9 mouse cellular contexts compared by ENCODE assay signal in genomic region chr1:166738029-166738428, GRCm38 (mm10). TPM values are rescaled to one million over a fixed set of nuclear protein-coding genes. Genes with fewer than 3 reads are reported as not detected.
A peak's percentile ranks its signal among the peaks of the same experiment; 100 is the strongest.
DNase-seq lines count a peak whose midpoint lies in the region; ATAC-seq and TF ChIP-seq lines count a peak whose summit lies in the region.
"Had no signal": no experiment of that assay in that cellular context is flagged by ENCODE, and none has a peak within 500 bp of the region (broad histone marks: within the 10 kb centered on the region; RNA-seq: fewer than 3 reads in every experiment).

No protein-coding gene starts in this region.

- no peak overlapping the region for H3K9ac ChIP-seq in heart, adult 2 months (ENCODE audit: low read depth, low read length)
- no peak overlapping the region for H3K9ac ChIP-seq in heart, embryonic 12.5 days
- no peak overlapping the region for H3K9ac ChIP-seq in neural tube, embryonic 15.5 days (replicated peaks)

- intact Hi-C loops in heart, adult 2 months (cut with DNase I) = loop anchor here (1.0 to 10.0 kb wide), 2 partner anchors 313 to 474 kb away; no protein-coding TSS in a partner anchor

- DNase-seq in heart, adult 2 months = no peak
- DNase-seq in neural tube, embryonic 10.5 days (ENCODE audit: extremely low spot score, low spot score) = peak; percentile 47
- peak; percentile 33 to 52 for DNase-seq in cerebellum, adult 2 months
- peak; percentile 10 for DNase-seq in hindlimb bud, embryonic 11.5 days (ENCODE audit: extremely low spot score, low read depth, low spot score)
- peak; percentile 60 for DNase-seq in retina, postnatal 1 day
- no peak for DNase-seq in spleen, postnatal 10 days (ENCODE audit: low spot score in 2 of 2)

- TF ChIP-seq CTCF in heart, adult 2 months (IDR thresholded peaks at IDR 0.05) = peak; percentile 88
- TF ChIP-seq CTCF in cerebellum, adult 2 months (IDR thresholded peaks at IDR 0.05; ENCODE audit: borderline replicate concordance, insufficient read depth, low read depth, low read length) = peak; percentile 72

- no peak overlapping the region for H3K4me2 ChIP-seq in heart, embryonic 12.5 days
- no peak overlapping the region for H3K4me2 ChIP-seq in neural tube, embryonic 15.5 days

- no peaks in the 10 kb centered on the region for H3K4me1 ChIP-seq in heart, adult 2 months (ENCODE audit: control insufficient read depth, insufficient read depth, low read length)
- H3K4me1 ChIP-seq in heart, embryonic 12.5 days (replicated peaks) = no peaks in the 10 kb centered on the region
- H3K4me1 ChIP-seq in neural tube, embryonic 15.5 days = no peaks in the 10 kb centered on the region
- peaks cover 4% of the 10 kb centered on the region; the same call in 1 of the 2 replicates for H3K4me1 ChIP-seq in cerebellum, adult 2 months (ENCODE audit: control insufficient read depth, insufficient read depth, low read length)

- H3K36me3 ChIP-seq in heart, adult 2 months (ENCODE audit: control insufficient read depth, insufficient read depth, low read length) = no peaks in the 10 kb centered on the region
- no peaks in the 10 kb centered on the region for H3K36me3 ChIP-seq in heart, embryonic 12.5 days
- H3K36me3 ChIP-seq in neural tube, embryonic 15.5 days = no peaks in the 10 kb centered on the region

- WGBS in heart, adult 2 months = 4% methylated on average over 2 of the region's 2 CpGs
- WGBS in heart, embryonic 12.5 days = 5% methylated on average over 2 of the region's 2 CpGs
- WGBS in neural tube, embryonic 15.5 days = 1% methylated on average over 2 of the region's 2 CpGs
- 1% methylated on average over 2 of the region's 2 CpGs for WGBS in cerebellum, adult 2 months

- H3K27ac ChIP-seq in heart, adult 2 months = no peak overlapping the region
- no peak overlapping the region for H3K27ac ChIP-seq in heart, embryonic 12.5 days (ENCODE audit: poor library complexity, severe bottlenecking)
- H3K27ac ChIP-seq in neural tube, embryonic 15.5 days (replicated peaks) = no peak overlapping the region
- no peak overlapping the region for H3K27ac ChIP-seq in cerebellum, adult 2 months (ENCODE audit: insufficient read depth, low read length)

- no peak for ATAC-seq in heart, embryonic 12.5 days (ENCODE audit: insufficient number of reproducible peaks, low FRiP score)
- no peak for ATAC-seq in neural tube, embryonic 15.5 days (ENCODE audit: low FRiP score)

- no peaks in the 10 kb centered on the region for H3K79me2 ChIP-seq in heart, adult 2 months (replicated peaks; ENCODE audit: control insufficient read depth, insufficient read depth, low read length)

- TF ChIP-seq EP300 in heart, adult 2 months (IDR thresholded peaks at IDR 0.05; ENCODE audit: insufficient read depth, low read depth, low read length) = no peak

- H3K27me3 ChIP-seq in heart, adult 2 months (ENCODE audit: control insufficient read depth, insufficient read depth, low read length) = no peaks in the 10 kb centered on the region
- H3K27me3 ChIP-seq in heart, embryonic 12.5 days (replicated peaks) = no peaks in the 10 kb centered on the region
- no peaks in the 10 kb centered on the region for H3K27me3 ChIP-seq in neural tube, embryonic 15.5 days (replicated peaks)
- no peaks in the 10 kb centered on the region for H3K27me3 ChIP-seq in cerebellum, adult 2 months (ENCODE audit: control insufficient read depth, insufficient read depth, low read length)

- H3K9me3 ChIP-seq in heart, embryonic 12.5 days (replicated peaks) = no peaks in the 10 kb centered on the region
- no peaks in the 10 kb centered on the region for H3K9me3 ChIP-seq in neural tube, embryonic 15.5 days (replicated peaks)

- H3K4me3 ChIP-seq in heart, adult 2 months = no peak overlapping the region
- no peak overlapping the region for H3K4me3 ChIP-seq in heart, embryonic 12.5 days
- H3K4me3 ChIP-seq in neural tube, embryonic 15.5 days (replicated peaks) = no peak overlapping the region
- no peak overlapping the region for H3K4me3 ChIP-seq in cerebellum, adult 2 months (replicated peaks; ENCODE audit: insufficient read depth, low read depth, low read length)

- TF ChIP-seq POLR2A in heart, adult 2 months (IDR thresholded peaks at IDR 0.05; ENCODE audit: insufficient read depth, low read depth, low read length) = no peak
- TF ChIP-seq POLR2A in cerebellum, adult 2 months (IDR thresholded peaks at IDR 0.05; ENCODE audit: borderline replicate concordance, insufficient read depth, low read length) = no peak

RNA-seq across cellular contexts. Expression of gene Fmo9, which starts 56.4 kb away (rescaled TPM):
- not detected for total RNA-seq in heart, adult 2 months (2021)
- polyA plus RNA-seq in heart, adult 2 months (2012; rRNA removed) = not detected in 2 replicates
- polyA plus RNA-seq in heart, embryonic 12.5 days (2016; fragmentation: Nextera tagmentation; extraction: Ambion mirVana) = not detected in 2 replicates
- not detected in 2 replicates for polyA plus RNA-seq in neural tube, embryonic 15.5 days (2015; fragmentation: Nextera tagmentation; extraction: Ambion mirVana)
- polyA plus RNA-seq in cerebellum, adult 2 months (2012; rRNA removed) = not detected in 2 replicates
- total RNA-seq: heart, postnatal 14 days had no signal

Comparison
In these comparisons a context has a peak if more than half of its experiments do, and no peak if none do; other contexts are left out.
1. DNase-seq: peak in neural tube, embryonic 10.5 days (single experiment), cerebellum, adult 2 months (2 of 2), hindlimb bud, embryonic 11.5 days (single experiment) and retina, postnatal 1 day (single experiment); none in heart, adult 2 months (0 of 2) and spleen, postnatal 10 days (0 of 2).